Mouse (Mus musculus) embryonic facial prominence, embryonic 12.5 days (tissue): Measurements from ENCODE around the gene Ddx27. TPM values are rescaled to one million over a fixed set of nuclear protein-coding genes. Genes with fewer than 3 reads are reported as not detected.
A peak's percentile ranks its signal among the peaks of the same experiment; 100 is the strongest.

Experiments used
- ATAC-seq: fragments of 200-750 bp; cut with Nextera tagmentation; 2 replicates; pipeline ENCODE4 v1.8.0; 2017; ENCODE audit not compliant: insufficient number of reproducible peaks, insufficient read depth, low FRiP score, low TSS enrichment
- H3K27ac ChIP-seq: fragments of 300-500 bp; sonication (generic); 2 replicates; pipeline ENCODE4 v1.5.1; 2016; ENCODE audit warnings: mild to moderate bottlenecking
- H3K27me3 ChIP-seq: fragments of 300-500 bp; sonication (generic); 2 replicates; pipeline ENCODE4 v1.6.1; 2016; ENCODE audit warnings: mild to moderate bottlenecking, moderate library complexity
- H3K36me3 ChIP-seq: fragments of 300-500 bp; sonication (generic); 2 replicates; pipeline ENCODE4 v1.6.1; 2016; ENCODE audit warnings: mild to moderate bottlenecking
- H3K4me1 ChIP-seq: fragments of 300-500 bp; sonication (generic); 2 replicates; pipeline ENCODE4 v1.6.1; 2016
- H3K4me2 ChIP-seq: fragments of 300-500 bp; sonication (generic); replicated peaks from 2 replicates; pipeline ENCODE4 v1.6.1; 2016; ENCODE audit warnings: mild to moderate bottlenecking, moderate library complexity
- H3K4me3 ChIP-seq: fragments of 300-500 bp; sonication (generic); 2 replicates; pipeline ENCODE4 v1.5.1; 2016; ENCODE audit warnings: mild to moderate bottlenecking
- H3K9ac ChIP-seq: fragments of 300-500 bp; sonication (generic); 2 replicates; pipeline ENCODE4 v1.6.1; 2016; ENCODE audit warnings: mild to moderate bottlenecking, moderate library complexity
- H3K9me3 ChIP-seq: fragments of 300-500 bp; sonication (generic); 2 replicates; pipeline ENCODE4 v1.6.1; 2016; ENCODE audit warnings: mild to moderate bottlenecking, moderate library complexity
- WGBS: fragments of 180-500 bp; shearing (Covaris S2); methylation state at CpG from one replicate; pipeline ENCODE4 v1.1.7; 2016; 5-methylcytosine and 5-hydroxymethylcytosine counted together
- polyA plus RNA-seq: library from polyadenylated mRNA; unstranded; fragments of >200 nt; fragmentation: Nextera tagmentation; extraction: Ambion mirVana; gene quantifications from 2 replicates; pipeline ENCODE4 v1.2.1, GENCODE M21; 2016

Ddx27 gene
- polyA plus RNA-seq, 1 experiment from 2014 or later, result 60.2 TPM

GRCm38 (mm10) chr2:167058201-167058600, 43.2 kb downstream of the Ddx27 start:
- no peak overlapping the region for H3K27ac ChIP-seq
- H3K4me3 ChIP-seq, result no peak overlapping the region
- ATAC-seq, result no peak
- H3K4me2 ChIP-seq, result no peak overlapping the region
- no peaks in the 10 kb centered on the region for H3K27me3 ChIP-seq
- H3K36me3 ChIP-seq, result peaks cover 44% of the 10 kb centered on the region
- H3K4me1 ChIP-seq, result peaks cover 18% of the 10 kb centered on the region
- no peak overlapping the region for H3K9ac ChIP-seq
- WGBS, result 31% methylated on average over 3 of the region's 3 CpGs
- H3K9me3 ChIP-seq, result no peaks in the 10 kb centered on the region

DNA sequence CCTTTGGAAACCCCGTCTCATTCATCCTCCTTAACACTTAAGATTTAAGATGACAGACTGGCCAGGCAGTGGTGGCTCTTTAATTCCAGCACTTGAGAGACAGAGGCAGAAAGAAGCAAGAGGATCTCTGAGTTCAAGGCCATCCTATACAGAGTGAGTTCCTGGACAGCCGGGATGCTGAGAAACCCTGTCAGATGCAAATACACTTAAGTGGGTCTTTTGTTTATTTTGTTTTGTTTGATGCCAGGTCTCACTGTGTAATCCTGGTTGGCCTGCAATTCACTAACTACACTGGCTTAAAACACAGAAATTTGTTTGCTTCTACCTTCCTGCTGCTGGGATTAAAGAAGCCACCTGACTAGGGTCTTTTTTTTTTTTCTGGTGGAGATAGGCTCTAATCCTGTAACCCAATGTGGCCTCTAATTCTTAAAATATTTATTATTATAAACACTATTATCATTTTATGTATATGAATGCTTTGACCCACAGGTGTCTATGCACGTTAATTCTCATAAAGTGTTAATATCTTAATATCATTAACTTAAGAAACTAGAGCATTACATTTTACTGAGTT, 43.9 kb downstream of the Ddx27 start:
- ATAC-seq, result no peak
- no peaks in the 10 kb centered on the region for H3K9me3 ChIP-seq
- H3K27ac ChIP-seq, result no peak overlapping the region
- no peak overlapping the region for H3K4me2 ChIP-seq
- H3K36me3 ChIP-seq, result peaks cover 44% of the 10 kb centered on the region
- no peaks in the 10 kb centered on the region for H3K27me3 ChIP-seq
- H3K4me3 ChIP-seq, result no peak overlapping the region
- no peak overlapping the region for H3K9ac ChIP-seq
- H3K4me1 ChIP-seq, result peaks cover 18% of the 10 kb centered on the region
- 62% methylated on average over 3 of the region's 3 CpGs for WGBS

DNA sequence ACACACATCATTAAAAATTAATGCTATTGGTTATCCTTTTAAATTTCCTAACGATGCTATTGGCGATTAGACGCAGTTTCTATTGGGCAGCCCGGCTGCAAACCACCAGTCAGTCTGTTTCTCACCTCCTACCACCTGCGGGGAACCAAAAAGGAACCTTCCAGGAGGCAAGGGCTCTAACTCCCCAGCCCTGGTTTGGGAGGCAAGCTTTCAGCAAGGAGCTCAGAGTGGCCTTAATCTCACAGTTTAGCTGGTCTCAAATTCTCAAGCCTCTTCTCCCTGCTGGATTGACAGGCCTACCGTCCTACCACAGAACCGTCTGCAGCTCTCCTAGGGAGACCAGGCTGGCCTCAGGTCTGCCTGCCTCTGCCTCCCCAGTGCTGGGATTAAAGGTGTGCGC, 44.5 kb downstream of the Ddx27 start:
- Histone ChIP-seq H3K4me2 (no peak overlapping the region), H3K4me1 (peaks cover 18% of the 10 kb centered on the region), H3K36me3 (peaks cover 40% of the 10 kb centered on the region), H3K9me3 (no peaks in the 10 kb centered on the region), H3K4me3 (no peak overlapping the region), H3K27ac (no peak overlapping the region), H3K9ac (no peak overlapping the region), H3K27me3 (no peaks in the 10 kb centered on the region)
- 55% methylated on average over 8 of the region's 8 CpGs for WGBS
- ATAC-seq, result no peak

DNA sequence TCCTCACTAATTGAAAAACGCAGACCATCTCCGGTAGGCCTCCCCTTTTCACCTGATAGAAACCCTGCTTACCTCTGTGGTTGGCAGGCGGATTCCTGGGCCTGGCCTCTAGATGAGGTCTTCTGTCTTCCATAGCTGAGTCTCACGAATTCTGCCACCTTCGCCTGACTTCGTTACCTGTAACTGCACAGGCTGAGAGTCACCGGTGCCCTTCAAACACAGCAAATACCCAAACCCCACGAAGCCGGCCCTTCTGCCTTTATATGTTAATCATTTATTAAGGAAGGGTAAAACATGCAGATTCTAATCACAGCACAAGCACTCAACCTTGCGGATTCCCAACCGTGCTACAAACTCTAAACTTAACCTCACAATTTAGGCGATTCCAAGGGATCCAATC, 45.0 kb downstream of the Ddx27 start:
- H3K36me3 ChIP-seq, result peaks cover 40% of the 10 kb centered on the region
- no peak overlapping the region for H3K27ac ChIP-seq
- H3K27me3 ChIP-seq, result no peaks in the 10 kb centered on the region
- ATAC-seq, result no peak
- no peak overlapping the region for H3K4me3 ChIP-seq
- 71% methylated on average over 12 of the region's 12 CpGs for WGBS
- no peak overlapping the region for H3K4me2 ChIP-seq
- H3K4me1 ChIP-seq, result peaks cover 22% of the 10 kb centered on the region
- H3K9me3 ChIP-seq, result no peaks in the 10 kb centered on the region
- H3K9ac ChIP-seq, result no peak overlapping the region

DNA sequence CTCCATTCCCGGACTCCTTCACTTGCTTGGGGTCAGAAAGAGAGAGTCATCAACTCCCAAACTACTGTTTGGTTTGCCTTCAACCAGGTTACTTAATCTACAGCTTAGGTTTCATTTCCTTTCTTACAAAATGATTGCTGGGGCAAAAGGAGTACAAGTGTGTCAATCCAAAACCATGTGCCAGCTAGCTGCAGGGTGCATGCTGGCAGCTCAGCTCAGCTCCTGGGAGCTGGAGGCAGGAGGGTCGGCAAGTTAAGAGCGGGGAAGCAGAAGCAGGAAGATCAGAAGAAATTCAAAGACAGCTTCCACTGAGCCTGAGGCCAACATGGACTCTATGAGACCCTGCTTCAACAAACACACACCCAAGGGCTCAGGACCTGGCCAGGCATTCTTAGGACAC, 45.4 kb downstream of the Ddx27 start:
- Histone ChIP-seq H3K9ac (peak overlapping the region; percentile 43), H3K36me3 (peaks cover 40% of the 10 kb centered on the region), H3K27me3 (no peaks in the 10 kb centered on the region), H3K27ac (no peak overlapping the region), H3K4me1 (peaks cover 26% of the 10 kb centered on the region), H3K4me2 (0 out of 2 replicates have a peak overlapping the region, but pooled peaks have one; percentile 1), H3K9me3 (no peaks in the 10 kb centered on the region), H3K4me3 (no peak overlapping the region)
- ATAC-seq, result no peak
- 61% methylated on average over 3 of the region's 3 CpGs for WGBS

- Histone ChIP-seq H3K4me2 (0 out of 2 replicates have a peak overlapping the region, but pooled peaks have one; percentile 1), H3K9me3 (no peaks in the 10 kb centered on the region), H3K27me3 (no peaks in the 10 kb centered on the region), H3K4me3 (no peak overlapping the region), H3K36me3 (peaks cover 40% of the 10 kb centered on the region), H3K9ac (peak overlapping the region; percentile 43), H3K4me1 (peaks cover 30% of the 10 kb centered on the region), H3K27ac (no peak overlapping the region)
- ATAC-seq, result no peak
These were observed 45.8 kb downstream of the Ddx27 start for GRCm38 (mm10) chr2:167060761-167061160.

- peak overlapping the region; percentile 86 for H3K4me3 ChIP-seq
- peaks cover 40% of the 10 kb centered on the region for H3K36me3 ChIP-seq
- peak overlapping the region; percentile 79 for H3K4me2 ChIP-seq
- H3K27ac ChIP-seq, result no peak overlapping the region
- peaks cover 33% of the 10 kb centered on the region for H3K4me1 ChIP-seq
- ATAC-seq, result no peak
- no peaks in the 10 kb centered on the region for H3K27me3 ChIP-seq
- H3K9me3 ChIP-seq, result no peaks in the 10 kb centered on the region
- peak overlapping the region; percentile 89 for H3K9ac ChIP-seq
- 27% methylated on average over 11 of the region's 11 CpGs for WGBS
These were observed 46.5 kb downstream of the Ddx27 start for GRCm38 (mm10) chr2:167061381-167062034.

DNA sequence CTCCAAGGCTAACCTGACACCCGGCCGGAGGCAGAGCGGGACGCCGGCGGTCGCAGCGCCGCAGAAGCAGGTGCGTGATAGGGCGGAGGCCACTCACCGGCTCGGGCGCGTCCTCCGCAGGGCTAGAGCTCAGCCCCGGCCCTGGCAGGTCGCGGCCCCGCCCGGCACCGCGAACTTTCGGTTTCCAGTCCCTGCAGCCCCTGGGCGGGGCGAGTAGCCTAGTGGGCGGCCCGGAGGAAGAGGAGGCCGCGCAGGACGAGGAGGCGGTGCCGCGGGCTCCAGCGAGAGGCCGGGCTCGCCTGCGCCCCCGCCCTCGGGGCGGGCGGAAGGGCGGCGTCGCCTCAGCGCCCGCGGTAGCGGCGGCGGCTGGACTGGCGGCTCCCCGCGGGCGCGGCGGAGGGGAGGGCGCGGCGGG, 47.5 kb downstream of the Ddx27 start:
- Histone ChIP-seq H3K36me3 (peaks cover 31% of the 10 kb centered on the region), H3K4me2 (peak overlapping the region; percentile 79), H3K4me1 (peaks cover 33% of the 10 kb centered on the region), H3K27me3 (no peaks in the 10 kb centered on the region), H3K9me3 (no peaks in the 10 kb centered on the region), H3K4me3 (peak overlapping the region; percentile 86), H3K27ac (peak overlapping the region; percentile 91), H3K9ac (peak overlapping the region; percentile 89)
- peak; percentile 82 for ATAC-seq
- under 1% methylated on average over 48 of the region's 60 CpGs for WGBS

- Histone ChIP-seq H3K27ac (peak within 1 kb of the TSS; percentile 91), H3K27me3 (no peaks in the 10 kb centered on the region), H3K9ac (peak within 1 kb of the TSS; percentile 89), H3K4me2 (peak within 1 kb of the TSS; percentile 79), H3K9me3 (no peaks in the 10 kb centered on the region), H3K4me1 (peaks cover 33% of the 10 kb centered on the region), H3K4me3 (peak within 1 kb of the TSS; percentile 86), H3K36me3 (peaks cover 28% of the 10 kb centered on the region)
- under 1% methylated on average over 52 of the region's 57 CpGs for WGBS
- peak; percentile 91 for ATAC-seq
These were observed 48.2 kb downstream of the Ddx27 start, which contains the start of gene Znfx1 for GRCm38 (mm10) chr2:167062965-167063880. TSS of gene Znfx1 (minus strand) at chr2:167063015.

DNA sequence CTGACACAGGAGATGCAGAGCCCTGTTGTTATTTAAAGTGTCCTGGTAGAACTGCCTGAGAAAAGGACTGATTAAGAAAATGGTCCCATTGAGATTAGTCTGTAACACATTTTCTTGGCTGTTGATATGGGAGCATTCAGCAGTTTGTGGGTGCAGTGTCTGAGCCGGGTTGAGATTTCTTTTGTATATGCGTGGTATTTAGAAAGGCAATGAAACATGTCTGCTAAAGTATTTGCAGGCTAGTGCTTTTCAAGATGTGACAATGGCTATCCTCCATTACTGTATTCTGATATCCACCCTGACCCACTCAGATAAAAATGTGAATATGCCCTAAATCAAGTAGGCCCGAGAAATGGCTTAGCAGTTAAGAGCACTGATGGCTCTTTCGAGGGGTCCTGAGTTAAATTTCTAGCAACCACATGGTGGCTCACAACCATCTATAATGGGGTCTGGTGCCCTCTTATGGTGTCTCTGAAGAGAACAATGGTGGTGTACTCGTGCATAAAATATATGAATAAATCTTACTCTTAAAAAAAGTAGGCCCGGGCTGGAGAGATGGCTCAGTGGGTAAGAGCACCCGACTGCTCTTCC, 49.0 kb downstream of the Ddx27 start:
- H3K27ac ChIP-seq, result peak overlapping the region; percentile 86
- H3K4me1 ChIP-seq, result peaks cover 33% of the 10 kb centered on the region
- H3K4me2 ChIP-seq, result peak overlapping the region; percentile 79
- H3K9me3 ChIP-seq, result no peaks in the 10 kb centered on the region
- H3K27me3 ChIP-seq, result no peaks in the 10 kb centered on the region
- 2% methylated on average over 7 of the region's 7 CpGs for WGBS
- no peak for ATAC-seq
- H3K9ac ChIP-seq, result peak overlapping the region; percentile 89
- peaks cover 28% of the 10 kb centered on the region for H3K36me3 ChIP-seq
- H3K4me3 ChIP-seq, result peak overlapping the region; percentile 86

DNA sequence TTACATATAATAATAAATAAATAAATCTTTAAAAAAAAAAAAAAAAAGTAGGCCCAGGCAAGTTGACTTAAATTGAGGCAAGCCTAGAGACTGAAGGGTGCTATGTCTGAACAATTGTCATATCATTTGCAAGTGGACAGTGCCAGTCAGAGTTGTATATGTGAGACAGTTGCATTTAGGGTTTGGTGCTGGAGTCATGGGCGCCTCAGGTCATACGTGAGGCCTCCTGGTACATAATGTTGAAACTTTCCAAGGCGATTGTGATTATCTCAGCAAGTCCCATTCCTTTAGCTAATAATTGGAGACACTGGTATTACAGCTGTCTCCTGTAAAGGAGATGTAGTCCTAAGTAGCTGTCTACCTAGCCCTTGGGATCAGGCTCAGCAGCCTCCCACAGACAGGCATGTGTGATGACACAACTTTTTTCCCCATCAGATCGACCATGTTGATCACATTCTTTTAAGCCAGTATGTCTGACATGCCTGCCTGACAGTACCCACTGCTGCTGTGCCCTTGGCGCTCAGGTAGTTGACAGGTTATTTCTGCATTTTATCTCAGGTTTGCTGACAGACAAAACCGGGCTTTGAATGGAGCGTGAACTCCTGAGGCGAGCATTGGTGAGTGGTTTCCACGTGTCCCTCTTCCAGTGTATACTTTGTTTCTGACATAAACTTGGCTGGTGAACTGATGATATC, 49.8 kb downstream of the Ddx27 start:
- Histone ChIP-seq H3K4me2 (peak overlapping the region; percentile 79), H3K36me3 (peaks cover 22% of the 10 kb centered on the region), H3K27me3 (no peaks in the 10 kb centered on the region), H3K4me1 (peaks cover 28% of the 10 kb centered on the region), H3K9ac (peak overlapping the region; percentile 89), H3K27ac (peak overlapping the region; percentile 64), H3K9me3 (no peaks in the 10 kb centered on the region), H3K4me3 (peak overlapping the region; percentile 86)
- no peak for ATAC-seq
- WGBS, result 27% methylated on average over 9 of the region's 9 CpGs
